In genomic region chr7:72469691-72470090, GRCm38 (mm10) we compare ENCODE assay signal across 19 mouse cellular contexts.
"Had no signal": no experiment of that assay in that cellular context is flagged by ENCODE, and none has a peak within 500 bp of the region (broad histone marks: within the 10 kb centered on the region; RNA-seq: fewer than 3 reads in every experiment).

No protein-coding gene starts in this region.

- H3K36me3 ChIP-seq: limb, embryonic 13.5 days; liver, embryonic 12.5 days; liver, embryonic 15.5 days had no signal

- H3K27ac ChIP-seq: left cerebral cortex, adult 2 months; limb, embryonic 13.5 days; liver, embryonic 12.5 days; liver, embryonic 15.5 days; stomach, postnatal 0 days had no signal

- H3K27me3 ChIP-seq: limb, embryonic 13.5 days; liver, embryonic 12.5 days; liver, embryonic 15.5 days had no signal

- H3K9me3 ChIP-seq: limb, embryonic 13.5 days; liver, embryonic 12.5 days; liver, embryonic 15.5 days had no signal

- H3K4me1 ChIP-seq: liver, embryonic 12.5 days; liver, embryonic 15.5 days had no signal

- DNase-seq: kidney, adult 8-10 months; kidney, postnatal 25 days; layer of hippocampus, postnatal 36 days; left cerebral cortex, postnatal 4 days; liver; lung, adult 2 months; lung, postnatal 14 days; lung, postnatal 4 days; midbrain, embryonic 14.5 days; right cerebral cortex, postnatal 14 days; right cerebral cortex, postnatal 4 days; thymus, adult 2 months; thymus, postnatal 14 days; thymus, postnatal 4 days had no signal

- H3K4me3 ChIP-seq: left cerebral cortex, adult 2 months; limb, embryonic 13.5 days; liver, embryonic 12.5 days; liver, embryonic 15.5 days had no signal
